Mouse (Mus musculus) hematopoietic multipotent progenitor cell, adult 10-12 weeks (in vitro differentiated cells): Measurements from ENCODE around the gene Map6d1. TPM values are rescaled to one million over a fixed set of nuclear protein-coding genes. Genes with fewer than 3 reads are reported as not detected.

Experiments used
- polyA plus RNA-seq: library from polyadenylated mRNA; stranded (reverse); fragments of >175 nt; gene quantifications from 2 replicates; pipeline ENCODE4 v1.2.3, GENCODE M21; 2012; ENCODE audit warnings: low replicate concordance

Gene Map6d1
- polyA plus RNA-seq, result not detected in 2 replicates

GRCm38 (mm10) chr16:20240468-20241414 lies at the start of gene Map6d1:
Map6d1 (minus strand) TSS chr16:20241358.

Other genes with a start within 250 kb of the Map6d1 start
- gene Klhl24, start 143.8 kb downstream of the Map6d1 start, polyA plus RNA-seq, result 56.5 and 88.9 TPM in 2 replicates
- gene Yeats2, start 100.3 kb downstream of the Map6d1 start, polyA plus RNA-seq, result 23.2 and 45.4 TPM in 2 replicates
- gene Parl, start 61.0 kb upstream of the Map6d1 start, polyA plus RNA-seq, result 120 and 194 TPM in 2 replicates
- gene Cyp2ab1, start 84.0 kb upstream of the Map6d1 start, polyA plus RNA-seq, result 1.6 and 2.7 TPM in 2 replicates
- 4.6 and 8.1 TPM in 2 replicates for gene Abcc5, start 185.0 kb upstream of the Map6d1 start, polyA plus RNA-seq